Mouse (Mus musculus): ENCODE measurements around the gene Pgk2. TPM values are rescaled to one million over a fixed set of nuclear protein-coding genes. Genes with fewer than 3 reads are reported as not detected.
"Not testable (repeated sequence)": the region's sequence is repeated elsewhere in the genome, so short reads cannot be mapped to it uniquely, and the experiment has no call there.

Pgk2 gene
- not detected in 2 replicates for total RNA-seq (2014; fragmentation: Nextera tagmentation)
- total RNA-seq (2017), result not detected in 2 replicates

- no peak for ATAC-seq (replicated peaks; ENCODE audit: poor library complexity, severe bottlenecking)
Observed at GRCm38 (mm10) chr17:40208540-40208939, at the start of gene Pgk2. Pgk2 (minus strand) TSS chr17:40208640.

GRCm38 (mm10) chr17:40252487-40252886, 44.0 kb upstream of the Pgk2 start:
- no peak for ATAC-seq (replicated peaks; ENCODE audit: poor library complexity, severe bottlenecking)

- ATAC-seq (replicated peaks; ENCODE audit: poor library complexity, severe bottlenecking), result peak; percentile 68
Observed at GRCm38 (mm10) chr17:40242135-40242534, 33.7 kb upstream of the Pgk2 start, which contains the start of gene Crisp3. Crisp3 (minus strand) TSS chr17:40242288.

- not testable (repeated sequence) for ATAC-seq (replicated peaks; ENCODE audit: poor library complexity, severe bottlenecking)
Observed at GRCm38 (mm10) chr17:40201803-40202202, 6.6 kb downstream of the Pgk2 start.

- ATAC-seq (replicated peaks; ENCODE audit: poor library complexity, severe bottlenecking), result not testable (repeated sequence)
Observed at GRCm38 (mm10) chr17:40190192-40190591, 18.2 kb downstream of the Pgk2 start.

- peak; percentile 56; the same call in 1 of the 2 replicates for ATAC-seq (replicated peaks; ENCODE audit: poor library complexity, severe bottlenecking)
Observed at GRCm38 (mm10) chr17:40157729-40158359, 50.6 kb downstream of the Pgk2 start.

Other genes with a start within 250 kb of the Pgk2 start
- not detected in 2 replicates for gene AC192777.2, start 113.2 kb downstream of the Pgk2 start, total RNA-seq (2014; fragmentation: Nextera tagmentation)
- not detected in 2 replicates for gene AC192777.2, start 113.2 kb downstream of the Pgk2 start, total RNA-seq (2017)
- not detected in 2 replicates for gene Crisp3, start 33.6 kb upstream of the Pgk2 start, total RNA-seq (2014; fragmentation: Nextera tagmentation)
- gene Crisp3, start 33.6 kb upstream of the Pgk2 start, total RNA-seq (2017), result not detected in 2 replicates
- gene Crisp1, start 110.6 kb upstream of the Pgk2 start, total RNA-seq (2014; fragmentation: Nextera tagmentation), result not detected in 2 replicates
- not detected in 2 replicates for gene Crisp1, start 110.6 kb upstream of the Pgk2 start, total RNA-seq (2017)

Measured in granulocyte monocyte progenitor cell, adult 5-6 weeks (primary cell).